Mouse (Mus musculus) gastrocnemius, adult 2 months (tissue): ENCODE measurements around the gene Ppp1r35. TPM values are rescaled to one million over a fixed set of nuclear protein-coding genes. Genes with fewer than 3 reads are reported as not detected.

Source experiments
- DNase-seq: peaks from one replicate; pipeline ENCODE4 v3.0.0; 2022
- H3K27ac ChIP-seq: fragments of 200-600 bp; 2 replicates; pipeline ENCODE4 v1.8.1; 2022; ENCODE audit warnings: mild to moderate bottlenecking
- H3K4me3 ChIP-seq: fragments of 200-600 bp; 2 replicates; pipeline ENCODE4 v1.8.1; 2022; ENCODE audit warnings: mild to moderate bottlenecking, moderate library complexity
- CTCF ChIP-seq: fragments of 200-600 bp; IDR thresholded peaks from 2 replicates; pipeline ENCODE4 v1.8.1; 2022; ENCODE audit warnings: antibody characterized with exemption, mild to moderate bottlenecking, moderate library complexity
- intact Hi-C: fragments of 180-260 bp; cut with DNase I; formaldehyde crosslinking; loops from one replicate; pipeline ENCODE4 v1.15.1; 2025
- total RNA-seq, 2 experiments: library from RNA; stranded (reverse); gene quantifications; 2 replicates each; pipeline ENCODE4 v1.2.3; 2021

The Ppp1r35 gene
- total RNA-seq, 2 experiments from 2014 or later: 5.4 to 6.9 TPM

- no peak for DNase-seq
- Histone ChIP-seq H3K27ac (no peak overlapping the region), H3K4me3 (no peak overlapping the region)
- no peak for TF ChIP-seq CTCF
- intact Hi-C loops: no loop called here
Observed at GRCm38 (mm10) chr5:137825030-137825429, 46.4 kb downstream of the Ppp1r35 start.

DNA sequence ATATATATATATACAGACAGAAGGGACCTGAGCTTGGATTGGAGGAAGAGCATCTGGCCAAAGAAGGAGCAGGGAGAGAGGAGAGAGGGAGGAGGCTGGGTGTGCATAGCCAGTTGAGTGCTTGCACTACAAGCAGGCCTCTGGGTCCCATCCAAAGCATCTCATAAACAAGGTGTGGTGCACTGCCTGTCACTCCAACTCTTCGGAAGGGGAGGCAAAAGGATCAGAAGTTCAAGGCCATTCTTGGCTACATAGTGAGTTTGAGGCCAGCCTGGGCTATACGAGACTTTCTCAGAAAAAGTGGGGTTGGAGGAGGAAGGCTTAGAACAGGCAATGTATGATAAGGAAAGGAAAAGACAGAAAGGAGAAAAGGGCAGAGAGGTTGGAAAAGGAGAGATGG, 47.3 kb downstream of the Ppp1r35 start:
- intact Hi-C loops: no loop called here
- no peak for TF ChIP-seq CTCF
- Histone ChIP-seq H3K4me3 (no peak overlapping the region), H3K27ac (no peak overlapping the region)
- DNase-seq: no peak

- intact Hi-C loops: no loop called here
- H3K27ac ChIP-seq: no peak overlapping the region
- DNase-seq: no peak
- no peak for TF ChIP-seq CTCF
- H3K4me3 ChIP-seq: no peak overlapping the region
Observed at GRCm38 (mm10) chr5:137826421-137826820, 47.8 kb downstream of the Ppp1r35 start.

- no peak overlapping the region for H3K27ac ChIP-seq
- intact Hi-C loops: no loop called here
- no peak for DNase-seq
- H3K4me3 ChIP-seq: no peak overlapping the region
- TF ChIP-seq CTCF: no peak
Observed at GRCm38 (mm10) chr5:137828694-137829093, 50.0 kb downstream of the Ppp1r35 start.

Other genes starting within 250 kb of the Ppp1r35 start
- gene Epo, start 245.6 kb upstream of the Ppp1r35 start, total RNA-seq: not detected
- 100 to 1,000 TPM; 118 to 148 TPM for gene Gnb2, start 245.3 kb upstream of the Ppp1r35 start, total RNA-seq
- not detected for gene Actl6b, start 225.3 kb upstream of the Ppp1r35 start, total RNA-seq
- gene Tfr2, start 209.0 kb upstream of the Ppp1r35 start, total RNA-seq: not detected
- gene Mospd3, start 177.8 kb upstream of the Ppp1r35 start, total RNA-seq: 10 to 100 TPM in 1 of 2 experiments, 1 to 10 TPM in 1; 9.8 to 12.2 TPM
- 10 to 100 TPM; 30.9 to 76.1 TPM for gene Pcolce, start 165.1 kb upstream of the Ppp1r35 start, total RNA-seq
- gene Fbxo24, start 149.8 kb upstream of the Ppp1r35 start, total RNA-seq: under 1 TPM; 0.15 to 0.28 TPM
- gene Lrch4, start 149.7 kb upstream of the Ppp1r35 start, total RNA-seq: 10 to 100 TPM; 15.6 to 17.1 TPM
- gene Gm20605, start 149.7 kb upstream of the Ppp1r35 start, total RNA-seq: 1 to 10 TPM; 2.9 to 3.3 TPM
- 1 to 10 TPM; 1.6 to 4.2 TPM for gene Sap25, start 137.5 kb upstream of the Ppp1r35 start, total RNA-seq
- under 1 TPM; 0.26 to 0.78 TPM for gene Irs3, start 133.1 kb upstream of the Ppp1r35 start, total RNA-seq
- 10 to 100 TPM in 1 of 2 experiments, 1 to 10 TPM in 1; 3.3 to 10.3 TPM for gene Agfg2, start 94.1 kb upstream of the Ppp1r35 start, total RNA-seq
- gene Nyap1, start 37.2 kb upstream of the Ppp1r35 start, total RNA-seq: under 1 TPM; 0.05 to 0.45 TPM
- gene Tsc22d4, start 33.1 kb upstream of the Ppp1r35 start, total RNA-seq: 10 to 100 TPM; 43.5 to 58.6 TPM
- 10 to 100 TPM; 22.4 to 26.2 TPM for gene Mepce, start 8.8 kb downstream of the Ppp1r35 start, total RNA-seq
- gene Zcwpw1, start 8.9 kb downstream of the Ppp1r35 start, total RNA-seq: under 1 TPM; 0.20 to 0.39 TPM
- gene Pilra, start 57.4 kb downstream of the Ppp1r35 start, total RNA-seq: under 1 TPM in 1 of 2 experiments, not detected in 1; 0.20 TPM
- under 1 TPM in 1 of 2 experiments, not detected in 1; 0.42 TPM for gene Pilrb1, start 79.3 kb downstream of the Ppp1r35 start, total RNA-seq
- gene Pilrb2, start 93.0 kb downstream of the Ppp1r35 start, total RNA-seq: under 1 TPM in 1 of 2 experiments, not detected in 1; 0.33 TPM
- gene Cyp3a13, start 142.8 kb downstream of the Ppp1r35 start, total RNA-seq: not detected
- gene Gjc3, start 184.2 kb downstream of the Ppp1r35 start, total RNA-seq: under 1 TPM; 0.31 to 0.51 TPM
- gene Azgp1, start 202.7 kb downstream of the Ppp1r35 start, total RNA-seq: not detected
- gene Smok3a, start 242.4 kb downstream of the Ppp1r35 start, total RNA-seq: not detected
- not detected for gene Smok3b, start 242.6 kb downstream of the Ppp1r35 start, total RNA-seq